Mouse (Mus musculus): Measurements from ENCODE around the gene Cebpz.

The Cebpz gene

DNA sequence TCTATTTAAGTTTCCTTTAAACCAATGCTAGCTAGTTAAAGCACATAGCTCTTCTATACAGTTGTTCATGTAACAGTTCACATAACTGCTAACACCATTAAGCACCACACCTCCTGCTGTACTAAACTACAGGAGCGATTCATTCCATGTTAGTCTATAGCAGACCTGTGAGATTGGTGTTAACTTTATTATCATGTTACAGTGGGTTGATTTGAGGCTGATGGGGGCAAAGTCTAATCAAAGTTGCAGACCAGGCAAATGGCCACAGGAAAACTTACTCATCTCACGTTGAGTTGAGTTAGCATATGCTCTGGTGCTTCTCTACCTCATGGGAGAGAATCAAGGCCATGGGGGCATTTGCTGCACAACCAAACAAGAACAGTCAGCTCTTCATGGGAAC lies 27.5 kb downstream of the Cebpz start:
- in situ Hi-C loops (cut with MboI; ENCODE audit: unreplicated experiment in 2 of 2): loop anchor here in 1 of 2 experiments (25.0 kb wide), 1 partner anchor 453 kb away; the partner anchor contains the start of gene Cdc42ep3

- in situ Hi-C loops (cut with MboI; ENCODE audit: unreplicated experiment in 2 of 2): loop anchor here in 1 of 2 experiments (25.0 kb wide), 1 partner anchor 455 kb away; the partner anchor contains the start of gene Cdc42ep3
Measured at GRCm38 (mm10) chr17:78906892-78907291, 30.0 kb downstream of the Cebpz start, which contains the start of gene Sult6b1. TSS of gene Sult6b1 (minus strand) at chr17:78906992.

DNA sequence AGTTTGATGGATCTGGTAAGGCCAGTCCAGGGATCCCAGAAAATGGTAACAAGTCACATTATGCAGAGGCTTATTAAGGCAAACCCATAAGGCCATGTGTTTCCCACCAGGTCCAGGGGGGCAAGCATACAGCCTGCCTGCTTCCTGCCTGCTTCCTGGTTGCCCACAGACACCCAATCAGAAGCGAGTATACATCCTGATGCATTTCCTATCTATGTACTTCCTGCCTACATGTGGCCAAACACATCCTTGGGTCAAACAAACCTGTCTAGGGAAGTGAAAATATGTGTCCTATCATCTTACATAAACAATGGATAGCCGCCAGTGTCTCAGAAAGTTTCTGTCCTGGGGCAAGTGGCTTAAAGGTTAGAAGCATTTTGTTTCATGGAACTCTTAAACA lies 33.7 kb downstream of the Cebpz start:
- in situ Hi-C loops (cut with MboI; ENCODE audit: unreplicated experiment in 2 of 2): loop anchor here in 1 of 2 experiments (5.0 to 25.0 kb wide), 2 partner anchors 459 to 669 kb away; partner anchors contain the start of gene Cdc42ep3

DNA sequence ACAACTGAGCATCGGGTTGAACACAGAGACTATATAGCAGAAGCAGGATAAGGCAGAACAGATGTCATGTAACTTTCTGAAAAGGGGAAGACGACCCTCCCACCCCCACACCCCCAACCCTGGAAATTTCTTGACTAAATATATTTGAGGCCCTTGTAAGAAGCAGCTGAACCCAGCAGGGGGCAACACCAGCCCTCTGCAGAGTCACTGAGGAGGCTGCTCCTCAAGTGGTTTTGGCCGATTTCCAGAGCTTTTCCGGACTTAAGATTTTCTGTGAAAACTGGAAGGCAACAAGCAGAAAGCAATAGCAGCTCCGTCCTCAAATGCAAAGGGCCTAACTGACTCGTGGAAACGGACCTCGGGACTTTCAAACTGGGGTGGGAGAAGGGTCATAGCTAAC lies 41.5 kb downstream of the Cebpz start:
- in situ Hi-C loops (cut with MboI; ENCODE audit: unreplicated experiment in 2 of 2): loop anchor here in 1 of 2 experiments (5.0 to 25.0 kb wide), 3 partner anchors 467 to 679 kb away; partner anchors contain the start of gene Cdc42ep3

DNA sequence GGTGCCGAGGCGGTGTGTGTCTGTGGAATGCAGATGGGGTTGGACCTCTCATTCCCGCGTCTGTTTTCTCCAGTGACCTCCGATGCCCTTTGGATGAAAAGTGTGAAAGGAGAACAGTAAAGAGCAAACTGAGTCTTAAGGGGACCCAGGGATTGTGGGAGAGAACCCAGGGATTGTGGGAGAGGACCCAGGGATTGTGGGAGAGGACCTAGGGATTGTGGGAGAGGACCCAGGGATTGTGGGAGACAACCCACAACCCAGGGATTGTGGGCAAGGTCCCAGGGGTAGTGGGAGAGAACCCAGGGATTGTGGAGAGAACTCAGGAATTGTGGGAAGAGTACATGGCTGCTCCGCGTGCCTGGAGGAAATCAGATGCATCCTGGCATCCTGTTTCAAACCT lies 41.9 kb downstream of the Cebpz start:
- in situ Hi-C loops (cut with MboI; ENCODE audit: unreplicated experiment in 2 of 2): loop anchor here in 1 of 2 experiments (5.0 to 25.0 kb wide), 3 partner anchors 467 to 680 kb away; partner anchors contain the start of gene Cdc42ep3

DNA sequence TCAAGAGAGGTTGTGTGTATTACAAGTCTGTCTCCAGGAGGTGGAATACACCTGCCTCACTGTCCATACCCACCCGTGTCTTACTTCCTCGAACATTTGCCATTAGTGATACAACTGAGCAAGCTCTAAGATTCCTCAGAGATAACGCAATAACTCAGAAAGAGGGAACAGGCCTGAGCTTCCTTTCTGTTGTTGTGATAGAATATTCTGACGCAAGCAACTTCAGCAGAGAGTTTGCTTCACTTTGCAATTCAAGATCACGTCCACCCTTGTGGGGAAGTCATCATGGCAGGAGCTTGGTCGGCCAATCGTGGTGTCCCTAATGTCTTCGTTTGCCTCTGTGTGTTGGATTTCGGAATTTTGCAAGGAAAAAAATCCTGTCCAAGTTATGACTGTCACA lies 45.8 kb downstream of the Cebpz start:
- in situ Hi-C loops (cut with MboI; ENCODE audit: unreplicated experiment in 2 of 2): loop anchor here in 1 of 2 experiments (10.0 to 25.0 kb wide), 2 partner anchors 471 to 684 kb away; partner anchors contain the start of gene Cdc42ep3

- in situ Hi-C loops (cut with MboI; ENCODE audit: unreplicated experiment in 2 of 2): loop anchor here in 1 of 2 experiments (25.0 kb wide), 1 partner anchor 473 kb away; the partner anchor contains the start of gene Cdc42ep3
Measured at GRCm38 (mm10) chr17:78889184-78889583, 47.7 kb downstream of the Cebpz start.

DNA sequence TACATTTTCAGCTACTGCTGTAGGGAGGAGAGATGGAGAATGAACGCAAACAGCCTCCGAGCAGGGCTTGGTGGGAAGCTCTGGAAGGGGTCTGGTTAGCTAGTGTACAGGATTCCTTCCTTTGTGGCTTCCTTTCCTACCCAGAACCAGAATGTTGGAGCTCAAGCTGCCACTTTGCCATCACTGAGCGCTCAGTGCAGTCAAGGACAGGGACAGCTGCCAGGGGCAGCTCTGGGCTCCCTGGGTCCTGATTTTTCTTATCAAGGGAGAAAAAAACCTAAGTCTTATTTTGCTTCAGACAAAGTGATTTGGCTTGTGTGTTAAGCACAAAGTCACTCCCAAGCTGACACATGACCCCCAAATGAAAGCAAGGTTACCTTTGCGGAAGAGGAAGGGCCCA lies 48.3 kb downstream of the Cebpz start:
- in situ Hi-C loops (cut with MboI; ENCODE audit: unreplicated experiment in 2 of 2): loop anchor here in 1 of 2 experiments (25.0 kb wide), 1 partner anchor 474 kb away; the partner anchor contains the start of gene Cdc42ep3

DNA sequence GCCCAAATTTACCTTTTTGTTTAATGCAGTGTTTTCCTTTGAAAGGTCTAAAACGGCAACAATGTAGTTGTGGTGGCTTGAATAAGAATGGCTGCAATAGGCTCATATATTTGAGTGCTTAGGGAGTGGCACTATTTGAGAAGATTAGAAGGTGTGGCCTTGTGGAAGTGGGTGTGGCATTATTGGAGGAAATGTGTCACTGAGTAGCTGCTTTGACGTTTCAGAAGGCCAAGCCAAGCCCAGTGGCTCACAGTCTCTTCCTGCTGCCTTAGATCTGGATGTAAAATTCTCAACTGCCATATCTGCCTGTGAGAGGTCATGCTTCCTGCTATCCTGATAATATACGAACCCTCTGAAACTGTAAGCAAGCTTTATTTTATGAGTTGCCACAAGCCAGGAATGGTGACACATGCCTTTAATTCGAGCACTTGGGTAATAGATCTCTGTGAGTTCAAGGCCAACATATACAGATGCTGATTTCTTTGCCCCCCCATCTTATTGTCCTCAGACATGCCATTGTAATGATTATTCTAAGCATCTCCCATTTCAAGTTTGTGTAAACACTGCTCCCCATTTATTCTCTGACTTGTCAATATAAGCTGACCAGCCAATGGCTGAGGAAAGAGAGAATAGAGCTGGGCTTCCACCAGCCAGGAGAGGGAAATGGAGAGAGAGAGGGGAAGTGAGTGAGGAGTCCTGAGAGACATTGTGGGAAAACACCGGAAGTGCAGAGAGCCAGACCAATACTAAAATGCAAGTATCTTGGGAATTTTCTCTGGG lies 51.4 kb downstream of the Cebpz start:
- in situ Hi-C loops (cut with MboI; ENCODE audit: unreplicated experiment in 2 of 2): loop anchor here in 1 of 2 experiments (25.0 kb wide), 1 partner anchor 477 kb away; the partner anchor contains the start of gene Cdc42ep3

- in situ Hi-C loops (cut with MboI; ENCODE audit: unreplicated experiment in 2 of 2): loop anchor here in 1 of 2 experiments (25.0 kb wide), 1 partner anchor 479 kb away; the partner anchor contains the start of gene Cdc42ep3
Measured at GRCm38 (mm10) chr17:78883291-78883690, 53.6 kb downstream of the Cebpz start.

- in situ Hi-C loops (cut with MboI; ENCODE audit: unreplicated experiment in 2 of 2): loop anchor here in 1 of 2 experiments (25.0 kb wide), 1 partner anchor 480 kb away; the partner anchor contains the start of gene Cdc42ep3
Measured at GRCm38 (mm10) chr17:78882401-78883112, 54.3 kb downstream of the Cebpz start, which contains the start of gene Eif2ak2. TSS of gene Eif2ak2 (minus strand) at chr17:78882573.

GRCm38 (mm10) chr17:78881878-78882304 lies 55.0 kb downstream of the Cebpz start:
- in situ Hi-C loops (cut with MboI; ENCODE audit: unreplicated experiment in 2 of 2): loop anchor here in 1 of 2 experiments (25.0 kb wide), 1 partner anchor 480 kb away; the partner anchor contains the start of gene Cdc42ep3

- in situ Hi-C loops (cut with MboI; ENCODE audit: unreplicated experiment in 2 of 2): no loop called here
Measured at GRCm38 (mm10) chr17:78873886-78874285, 63.0 kb downstream of the Cebpz start.

Data from v-Abl transformed pro-B cells (cell line).